Mouse (Mus musculus) natural killer cell, adult 2 months (primary cell): ENCODE results near the gene Mapk10.
"Not testable (repeated sequence)": the region's sequence is repeated elsewhere in the genome, so short reads cannot be mapped to it uniquely, and the experiment has no call there.

ENCODE experiments used
- DNase-seq, 2 experiments: peaks; one replicate each; pipeline ENCODE4 v3.0.0; 2022; ENCODE audit warnings: low spot score in 2 of 2

Gene Mapk10

GRCm38 (mm10) chr5:102964396-102964795 is 246.7 kb downstream of the Mapk10 start:
- DNase-seq = no peak

GRCm38 (mm10) chr5:102953414-102953813 is 257.7 kb downstream of the Mapk10 start:
- no peak for DNase-seq

- no peak for DNase-seq
Measured at GRCm38 (mm10) chr5:102952918-102953317, 258.2 kb downstream of the Mapk10 start.

- no peak for DNase-seq
Measured at GRCm38 (mm10) chr5:102947061-102947711, 263.9 kb downstream of the Mapk10 start.

GRCm38 (mm10) chr5:102946625-102947024 is 264.5 kb downstream of the Mapk10 start:
- DNase-seq = no peak

GRCm38 (mm10) chr5:102943864-102944630 is 267.1 kb downstream of the Mapk10 start:
- not testable (repeated sequence) for DNase-seq

- DNase-seq = no peak
Measured at GRCm38 (mm10) chr5:102930161-102930560, 281.0 kb downstream of the Mapk10 start.

- DNase-seq = no peak
Measured at GRCm38 (mm10) chr5:102926786-102927185, 284.3 kb downstream of the Mapk10 start.

- no peak for DNase-seq
Measured at GRCm38 (mm10) chr5:102920199-102920598, 290.9 kb downstream of the Mapk10 start.

GRCm38 (mm10) chr5:102905441-102906211 is 305.5 kb downstream of the Mapk10 start:
- no peak for DNase-seq

- DNase-seq = no peak
Measured at GRCm38 (mm10) chr5:102904066-102904465, 307.1 kb downstream of the Mapk10 start.

GRCm38 (mm10) chr5:102903487-102903886 is 307.6 kb downstream of the Mapk10 start:
- no peak for DNase-seq

GRCm38 (mm10) chr5:102901176-102901575 is 310.0 kb downstream of the Mapk10 start:
- DNase-seq = no peak

GRCm38 (mm10) chr5:102899680-102900215 is 311.4 kb downstream of the Mapk10 start:
- DNase-seq = no peak

GRCm38 (mm10) chr5:102898301-102898700 is 312.8 kb downstream of the Mapk10 start:
- no peak for DNase-seq

GRCm38 (mm10) chr5:102892226-102892625 is 318.9 kb downstream of the Mapk10 start:
- no peak for DNase-seq

- no peak for DNase-seq
Measured at GRCm38 (mm10) chr5:102889163-102889488, 322.0 kb downstream of the Mapk10 start.

GRCm38 (mm10) chr5:102888482-102889162 is 322.5 kb downstream of the Mapk10 start:
- no peak for DNase-seq

GRCm38 (mm10) chr5:102875628-102876027 is 335.5 kb downstream of the Mapk10 start:
- peak in 1 of 2 experiments; percentile 4 for DNase-seq

- no peak for DNase-seq
Measured at GRCm38 (mm10) chr5:102874605-102875298, 336.4 kb downstream of the Mapk10 start.

- DNase-seq = not testable (repeated sequence)
Measured at GRCm38 (mm10) chr5:102872996-102873395, 338.1 kb downstream of the Mapk10 start.
